Mouse (Mus musculus) lung, adult 18-20 months (tissue): ENCODE measurements around the gene Hhipl2.
A peak's percentile ranks its signal among the peaks of the same experiment; 100 is the strongest.
"Not testable (repeated sequence)": the region's sequence is repeated elsewhere in the genome, so short reads cannot be mapped to it uniquely, and the experiment has no call there.

ENCODE experiments used
- DNase-seq, 2 experiments: peaks; one replicate each; pipeline ENCODE4 v3.0.0; 2022; ENCODE audit warnings: mixed read lengths in 2 of 2

Gene Hhipl2

GRCm38 (mm10) chr1:183417873-183418272 is at the start of gene Hhipl2:
TSS of gene Hhipl2 (plus strand) at chr1:183418215.
- no peak for DNase-seq

GRCm38 (mm10) chr1:183368601-183369400 is 49.2 kb upstream of the Hhipl2 start:
- DNase-seq = peak in 1 of 2 experiments; percentile 15

GRCm38 (mm10) chr1:183369427-183370014 is 48.5 kb upstream of the Hhipl2 start, which contains the start of gene Mia3:
TSS of gene Mia3 (minus strand) at chr1:183369553.
- peak; percentile 94 to 97 for DNase-seq

- DNase-seq = no peak
These were observed 43.3 kb upstream of the Hhipl2 start for GRCm38 (mm10) chr1:183374728-183375127.

GRCm38 (mm10) chr1:183377045-183377444 is 41.0 kb upstream of the Hhipl2 start:
- DNase-seq = no peak

GRCm38 (mm10) chr1:183378321-183378941 is 39.6 kb upstream of the Hhipl2 start:
- peak; percentile 48 to 55 for DNase-seq

GRCm38 (mm10) chr1:183379376-183379775 is 38.6 kb upstream of the Hhipl2 start:
- not testable (repeated sequence) for DNase-seq

- DNase-seq = no peak
These were observed 36.2 kb upstream of the Hhipl2 start for GRCm38 (mm10) chr1:183381816-183382215.

- no peak for DNase-seq
These were observed 35.4 kb upstream of the Hhipl2 start for GRCm38 (mm10) chr1:183382621-183383020.

GRCm38 (mm10) chr1:183387421-183387820 is 30.6 kb upstream of the Hhipl2 start:
- DNase-seq = not testable (repeated sequence)

GRCm38 (mm10) chr1:183388426-183389406 is 29.3 kb upstream of the Hhipl2 start, which contains the start of gene Taf1a:
TSS of gene Taf1a (plus strand) at chr1:183388981.
- DNase-seq = peak; percentile 93 to 95

GRCm38 (mm10) chr1:183403396-183403795 is 14.6 kb upstream of the Hhipl2 start:
- DNase-seq = no peak

GRCm38 (mm10) chr1:183414081-183414727 is 3.8 kb upstream of the Hhipl2 start:
- no peak for DNase-seq

GRCm38 (mm10) chr1:183419741-183420140 is 1.7 kb downstream of the Hhipl2 start:
- DNase-seq = no peak

- no peak for DNase-seq
These were observed 2.3 kb downstream of the Hhipl2 start for GRCm38 (mm10) chr1:183420296-183420695.

- no peak for DNase-seq
These were observed 6.1 kb downstream of the Hhipl2 start for GRCm38 (mm10) chr1:183424100-183424499.

GRCm38 (mm10) chr1:183434918-183435317 is 16.9 kb downstream of the Hhipl2 start:
- no peak for DNase-seq

GRCm38 (mm10) chr1:183439036-183439435 is 21.0 kb downstream of the Hhipl2 start:
- DNase-seq = peak; percentile 78

GRCm38 (mm10) chr1:183442015-183442774 is 24.2 kb downstream of the Hhipl2 start:
- DNase-seq = peak; percentile 63 to 71

- no peak for DNase-seq
These were observed 35.1 kb downstream of the Hhipl2 start for GRCm38 (mm10) chr1:183453066-183453465.
